Mouse (Mus musculus): ENCODE data around the gene Olfr1357.

Gene Olfr1357

DNA sequence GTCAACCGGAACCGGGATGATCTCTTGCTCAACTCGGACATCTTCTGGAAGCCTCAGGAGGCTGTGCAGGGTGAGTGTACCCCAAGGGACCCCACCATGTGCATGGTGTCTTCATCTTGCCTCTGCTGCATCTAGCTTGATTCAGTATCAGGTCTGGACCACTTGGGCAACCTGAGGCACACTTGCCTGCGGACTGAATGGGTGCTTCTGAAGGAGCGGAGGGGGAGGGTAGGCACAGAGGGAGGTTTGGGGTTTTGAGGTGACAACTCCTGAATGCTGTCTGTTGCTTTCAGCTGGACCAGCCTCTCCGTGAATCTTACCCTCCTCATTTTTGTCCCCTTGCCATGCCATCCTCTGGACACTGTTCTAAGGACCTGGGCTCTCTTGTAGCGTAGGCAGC, 36.8 kb downstream of the Olfr1357 start:
- DNase-seq (ENCODE audit: extremely low spot score, low spot score) = no peak

- no peak for DNase-seq (ENCODE audit: extremely low spot score, low spot score)
Observed at GRCm38 (mm10) chr10:78578204-78578603, 39.7 kb downstream of the Olfr1357 start.

GRCm38 (mm10) chr10:78576435-78577184, 41.3 kb downstream of the Olfr1357 start:
- DNase-seq (ENCODE audit: extremely low spot score, low spot score) = no peak

DNA sequence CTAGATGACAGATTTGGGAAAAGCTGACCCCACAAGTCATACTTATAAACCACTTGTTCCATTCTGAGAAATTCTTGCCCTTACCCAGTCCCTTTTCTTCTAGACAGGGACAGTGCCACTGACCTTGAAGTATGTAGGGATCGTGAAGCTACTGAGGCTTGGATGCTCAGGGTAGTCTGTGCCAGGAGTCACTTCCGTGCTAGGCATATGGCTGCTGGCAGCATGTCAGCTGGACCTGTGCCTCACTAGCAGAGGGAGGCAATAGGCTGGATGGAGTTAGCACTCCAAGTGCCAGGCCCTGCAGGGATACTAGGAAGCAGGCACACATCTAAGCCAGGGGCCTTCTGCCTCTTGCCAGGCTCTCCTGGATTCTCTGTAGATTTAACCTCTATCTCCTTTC, 42.2 kb downstream of the Olfr1357 start:
- no peak for DNase-seq (ENCODE audit: extremely low spot score, low spot score)

- DNase-seq (ENCODE audit: extremely low spot score, low spot score) = no peak
Observed at GRCm38 (mm10) chr10:78575105-78575632, 42.7 kb downstream of the Olfr1357 start.

- DNase-seq (ENCODE audit: extremely low spot score, low spot score) = peak; percentile 96
Observed at GRCm38 (mm10) chr10:78574250-78575104, 43.4 kb downstream of the Olfr1357 start, which contains the start of gene Ilvbl. Gene Ilvbl, plus strand, starts transcription at chr10:78574346.

GRCm38 (mm10) chr10:78573226-78573625, 44.6 kb downstream of the Olfr1357 start:
- DNase-seq (ENCODE audit: extremely low spot score, low spot score) = no peak

GRCm38 (mm10) chr10:78570897-78571296, 47.0 kb downstream of the Olfr1357 start:
- no peak for DNase-seq (ENCODE audit: extremely low spot score, low spot score)

- no peak for DNase-seq (ENCODE audit: extremely low spot score, low spot score)
Observed at GRCm38 (mm10) chr10:78570416-78570815, 47.5 kb downstream of the Olfr1357 start.

DNA sequence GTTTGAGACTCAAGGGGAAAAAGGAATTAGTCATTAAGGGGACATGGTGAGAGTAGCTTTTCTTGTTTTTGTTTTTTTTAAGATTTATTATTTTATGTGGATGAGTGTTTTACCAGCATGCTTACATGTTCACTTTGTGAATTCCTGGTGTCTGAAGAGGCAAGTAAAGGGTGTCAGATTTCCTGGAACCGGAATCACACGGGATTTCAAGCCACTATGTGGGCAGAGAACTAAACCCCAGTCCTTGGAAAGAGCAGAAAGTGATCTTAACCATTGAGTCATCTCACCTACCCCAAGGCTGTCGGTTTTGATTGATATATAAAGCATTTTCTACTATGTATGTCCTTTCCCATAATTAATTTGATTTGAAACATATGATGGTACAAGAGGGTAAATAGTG, 48.2 kb downstream of the Olfr1357 start:
- DNase-seq (ENCODE audit: extremely low spot score, low spot score) = no peak

- DNase-seq (ENCODE audit: extremely low spot score, low spot score) = no peak
Observed at GRCm38 (mm10) chr10:78569191-78569590, 48.7 kb downstream of the Olfr1357 start.

DNA sequence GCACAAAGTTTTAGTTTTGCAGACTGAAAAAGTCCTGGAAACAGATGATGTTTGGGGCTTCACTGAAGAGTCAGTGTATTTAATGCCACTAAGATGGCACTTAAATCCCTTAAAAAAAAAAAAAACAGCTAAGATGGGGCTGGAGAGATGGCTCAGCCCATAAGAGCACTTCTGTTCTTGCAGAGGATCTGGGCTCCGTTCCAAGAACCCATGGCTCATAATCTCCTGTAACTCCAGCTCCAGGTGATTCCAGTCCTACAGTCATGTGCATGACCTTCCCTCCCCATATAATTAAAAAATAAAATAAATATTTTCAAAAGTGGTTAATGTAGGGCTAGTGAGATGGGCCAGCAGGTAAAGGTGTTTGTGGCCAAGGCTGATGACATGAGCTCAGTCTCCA, 52.8 kb downstream of the Olfr1357 start:
- no peak for DNase-seq (ENCODE audit: extremely low spot score, low spot score)
